Mouse (Mus musculus): ENCODE data around the gene Hoxd10.

- TF ChIP-seq CTCF (IDR thresholded peaks at IDR 0.05; ENCODE audit: low read depth) (no peak), EP300 (IDR thresholded peaks at IDR 0.05; ENCODE audit: low read depth) (no peak)
These were observed 3.8 kb upstream of the Hoxd10 start for GRCm38 (mm10) chr2:74687698-74688555.
